Mouse (Mus musculus) retina, embryonic 14.5 days (tissue): ENCODE data around the gene Plekho2.

Experiments
- DNase-seq: peaks from one replicate; pipeline ENCODE4 v3.0.0-alpha.2; 2015; ENCODE audit warnings: low spot score

Gene Plekho2

GRCm38 (mm10) chr9:65586406-65587269 is 6.8 kb upstream of the Plekho2 start, which contains the start of gene Pif1:
TSS of gene Pif1 (plus strand) at chr9:65587160.
- peak; percentile 92 for DNase-seq

GRCm38 (mm10) chr9:65583045-65583444 is 3.2 kb upstream of the Plekho2 start:
- no peak for DNase-seq

- peak; percentile 93 for DNase-seq
Observed at GRCm38 (mm10) chr9:65580401-65581256, 789 bp upstream of the Plekho2 start.

GRCm38 (mm10) chr9:65578801-65579249 is 1.0 kb downstream of the Plekho2 start:
- DNase-seq: no peak

GRCm38 (mm10) chr9:65577511-65578196 is 2.2 kb downstream of the Plekho2 start:
- no peak for DNase-seq

GRCm38 (mm10) chr9:65576861-65577510 is 2.9 kb downstream of the Plekho2 start:
- DNase-seq: no peak

- DNase-seq: no peak
Observed at GRCm38 (mm10) chr9:65575393-65576196, 4.2 kb downstream of the Plekho2 start.

GRCm38 (mm10) chr9:65574513-65575392 is 5.1 kb downstream of the Plekho2 start:
- DNase-seq: no peak

GRCm38 (mm10) chr9:65572837-65573236 is 7.0 kb downstream of the Plekho2 start:
- no peak for DNase-seq

GRCm38 (mm10) chr9:65569491-65569971 is 10.3 kb downstream of the Plekho2 start:
- DNase-seq: no peak

- no peak for DNase-seq
Observed at GRCm38 (mm10) chr9:65568787-65569186, 11.1 kb downstream of the Plekho2 start.

- DNase-seq: no peak
Observed at GRCm38 (mm10) chr9:65564698-65565097, 15.1 kb downstream of the Plekho2 start.

GRCm38 (mm10) chr9:65563073-65563472 is 16.8 kb downstream of the Plekho2 start:
- no peak for DNase-seq

GRCm38 (mm10) chr9:65562081-65562506 is 17.7 kb downstream of the Plekho2 start:
- peak; percentile 77 for DNase-seq

GRCm38 (mm10) chr9:65561016-65561415 is 18.8 kb downstream of the Plekho2 start:
- DNase-seq: peak; percentile 25

GRCm38 (mm10) chr9:65558806-65559205 is 21.0 kb downstream of the Plekho2 start:
- no peak for DNase-seq

GRCm38 (mm10) chr9:65556979-65557378 is 22.9 kb downstream of the Plekho2 start:
- no peak for DNase-seq

GRCm38 (mm10) chr9:65556349-65556748 is 23.5 kb downstream of the Plekho2 start:
- no peak for DNase-seq

GRCm38 (mm10) chr9:65555621-65556020 is 24.2 kb downstream of the Plekho2 start:
- no peak for DNase-seq
